Mouse (Mus musculus): ENCODE data around the gene Psmd3.

DNA sequence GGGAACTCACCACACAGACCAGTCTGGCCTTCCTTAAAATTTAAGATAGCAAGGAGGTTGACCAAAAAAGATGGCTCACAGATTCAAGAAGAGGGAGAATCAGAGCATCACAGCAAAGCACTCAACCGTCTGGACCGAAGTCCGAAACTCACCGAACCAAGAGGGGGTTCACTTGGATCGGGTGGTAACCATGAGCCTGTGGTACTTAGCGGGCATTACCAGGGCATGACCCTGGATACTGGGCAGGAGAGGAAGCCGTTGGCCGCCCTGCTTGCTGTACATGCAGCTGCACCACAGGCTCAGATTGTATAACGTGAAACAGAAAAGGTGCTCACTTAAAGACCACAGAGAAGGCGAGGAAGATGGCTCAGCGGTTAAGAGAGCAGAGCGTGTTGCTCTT is 14.9 kb downstream of the Psmd3 start:
- TF ChIP-seq CTCF (IDR thresholded peaks at IDR 0.05; ENCODE audit: extremely low read depth, insufficient read depth, low read length) (no peak), POLR2A (IDR thresholded peaks at IDR 0.05; ENCODE audit: extremely low read depth, insufficient read depth, low read length) (no peak)
